Mouse (Mus musculus): ENCODE results near the gene Gpc4. TPM values are rescaled to one million over a fixed set of nuclear protein-coding genes. Genes with fewer than 3 reads are reported as not detected.

Gpc4 gene
- 0.18 to 0.54 TPM (median 0.27 TPM) in 4 replicates for total RNA-seq (2023; ENCODE audit: inconsistent age)

DNA sequence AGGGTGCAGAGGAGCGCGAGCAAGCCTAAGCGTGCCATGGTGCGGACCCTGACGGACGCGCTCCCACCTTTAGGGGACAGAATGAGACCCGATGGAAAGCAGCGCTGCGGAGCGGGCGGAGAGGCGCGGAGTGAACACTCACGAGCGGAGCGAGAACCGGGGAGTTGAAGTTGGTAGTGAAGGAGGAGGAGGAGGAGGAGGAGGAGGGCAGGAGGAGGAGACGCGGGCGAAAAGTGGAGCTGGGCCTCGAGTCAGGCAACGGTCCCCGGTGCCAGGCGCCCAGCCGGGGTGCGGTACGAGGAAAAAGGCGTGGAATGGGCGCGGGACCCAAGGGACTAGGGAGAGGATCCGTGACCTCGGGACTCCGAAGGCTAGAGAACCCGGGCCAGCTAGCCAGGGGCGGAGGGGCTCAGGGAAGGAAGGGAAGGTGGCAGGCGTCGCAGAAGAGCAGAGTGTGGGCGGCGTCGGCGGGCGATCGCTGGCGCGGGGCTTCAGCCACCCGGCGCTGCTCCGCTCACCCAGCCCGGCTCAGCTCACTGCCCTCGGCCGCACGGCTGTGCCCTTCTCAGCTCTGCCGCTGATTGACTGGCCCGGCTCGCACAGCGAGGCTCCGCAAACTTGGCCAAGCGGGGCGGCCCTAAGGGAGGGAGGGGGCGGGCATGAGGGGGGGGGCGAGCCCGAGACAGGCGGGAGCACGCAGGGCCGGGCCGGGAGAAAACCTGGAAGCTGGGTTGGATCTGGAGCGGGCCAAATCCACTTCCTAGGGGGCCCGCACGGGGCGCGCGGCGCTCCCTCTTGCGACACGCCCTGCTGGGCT lies at the start of gene Gpc4:
TSS of gene Gpc4 (minus strand) at position 515 of the 817 bp plus-strand sequence.

Other genes with a start within 250 kb of the Gpc4 start
- gene 1700080O16Rik, start 192.5 kb downstream of the Gpc4 start, total RNA-seq (2023; ENCODE audit: inconsistent age), result not detected in 4 replicates